Mouse (Mus musculus): ENCODE results near the gene Hdc.

Hdc gene

DNA sequence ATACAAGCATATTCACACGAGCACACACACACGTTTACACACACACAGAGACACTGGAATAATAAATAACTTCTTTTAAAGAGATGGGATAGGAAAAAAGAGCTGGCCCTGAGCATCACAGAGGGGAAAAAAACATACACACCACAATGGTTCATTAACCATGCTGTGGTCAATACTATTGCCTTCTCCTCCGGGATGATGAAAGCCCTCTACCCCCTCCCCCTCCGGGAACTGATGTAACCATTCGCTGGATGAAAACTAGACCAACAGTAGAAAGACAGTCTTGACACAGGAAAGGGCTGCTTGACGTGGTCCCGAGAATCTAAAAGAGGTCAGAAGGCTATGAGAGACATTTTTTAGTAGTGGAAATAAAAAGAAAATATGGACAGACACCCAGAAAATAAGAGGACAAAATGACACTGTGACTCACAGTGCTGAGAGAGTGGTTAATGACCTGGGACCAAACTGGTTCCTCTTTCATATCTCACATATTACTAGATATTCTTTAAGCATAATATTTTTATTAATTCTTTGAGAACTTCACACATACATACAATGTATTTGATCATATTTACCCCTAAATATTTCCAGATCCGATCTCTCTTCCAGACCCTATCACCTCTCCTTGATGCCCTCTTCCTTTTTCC, 67.7 kb downstream of the Hdc start:
- no peak for DNase-seq

DNA sequence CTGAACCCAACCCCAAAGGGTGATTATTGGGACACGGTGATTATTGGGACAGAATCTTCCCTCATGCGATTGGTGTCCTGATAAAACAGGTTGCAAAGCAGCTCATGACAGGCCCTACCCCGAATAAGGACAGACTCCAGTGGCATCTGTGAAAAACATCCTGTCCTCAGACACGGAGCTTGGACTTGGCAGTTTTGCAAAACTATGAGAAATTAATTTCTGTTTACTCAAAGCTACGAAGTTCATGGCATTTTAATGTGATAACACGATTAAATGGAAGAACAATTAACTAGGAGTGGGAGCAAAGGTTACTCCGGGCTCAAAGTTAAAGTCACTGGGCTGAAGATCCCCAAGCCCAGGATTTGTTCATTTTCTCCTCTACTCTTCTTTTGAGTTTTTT, 69.4 kb downstream of the Hdc start:
- no peak for DNase-seq

DNA sequence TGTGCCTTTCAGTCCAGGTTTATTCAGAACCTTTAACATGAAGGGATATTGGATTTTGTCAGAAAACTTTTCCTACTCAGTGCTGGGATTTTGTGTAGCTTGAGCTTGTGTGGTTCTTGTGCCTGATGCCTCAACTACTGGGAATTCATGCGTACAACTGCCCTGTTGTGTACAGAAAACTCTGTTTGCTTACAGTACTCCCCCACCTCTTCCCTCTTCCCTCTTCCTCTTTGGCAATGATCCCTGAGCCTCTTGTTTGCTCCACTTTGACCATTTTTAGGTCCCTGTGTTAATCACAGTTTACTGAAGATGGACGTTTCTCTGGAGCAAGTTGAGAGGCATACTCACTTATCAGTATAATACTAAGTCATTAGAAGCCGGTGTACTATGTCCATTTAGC, 72.7 kb downstream of the Hdc start:
- no peak for DNase-seq

DNA sequence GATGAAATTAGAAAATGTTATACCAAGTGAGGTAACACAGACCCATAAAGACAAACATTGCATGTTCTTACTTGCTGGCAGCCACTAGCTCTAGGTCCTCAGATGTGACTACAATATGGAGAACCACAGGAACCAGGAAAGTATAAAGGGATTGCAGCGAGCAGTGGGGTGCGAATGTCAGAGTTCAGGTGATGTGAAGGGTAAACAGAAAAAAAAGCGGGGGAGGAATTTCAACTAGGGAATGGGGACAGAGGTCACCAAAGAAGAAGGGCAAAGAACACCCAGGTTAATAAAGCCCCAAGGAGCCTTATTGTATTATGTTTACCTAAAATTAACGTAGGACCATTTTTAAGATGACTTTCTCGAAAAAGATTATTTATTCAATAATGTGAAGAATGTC, 73.8 kb downstream of the Hdc start:
- DNase-seq: peak; percentile 58

Measured in kidney, adult 11 months (tissue).